Mouse (Mus musculus): ENCODE measurements at regions not wholly inside any gene's neighbourhood (a gene's known extent, or its start where the extent isn't known, plus 50 kb on each side); places are given as distances from the start of the nearest gene placed in this dataset.
"Not testable (repeated sequence)": the region's sequence is repeated elsewhere in the genome, so short reads cannot be mapped to it uniquely, and the experiment has no call there.

DNA sequence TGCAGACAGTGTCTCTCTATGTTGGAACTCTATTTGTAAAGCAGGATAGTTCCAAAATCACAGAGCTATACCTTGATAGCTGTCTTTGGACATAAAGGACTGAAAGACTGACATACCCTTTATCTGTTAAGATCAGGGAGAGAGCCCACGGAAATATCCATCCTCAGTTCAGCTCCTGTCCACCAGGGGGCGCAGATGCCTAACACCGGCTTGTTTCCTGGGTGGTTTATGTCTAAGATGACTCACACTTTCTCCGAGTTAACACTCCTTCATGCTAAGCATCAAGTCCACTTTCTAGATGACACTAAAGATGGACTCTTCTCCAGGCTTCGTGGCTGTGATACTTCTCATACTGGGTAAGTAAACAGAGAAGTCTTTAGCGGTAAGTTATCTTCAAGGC lies 636.8 kb upstream of the Olfr1507 start:
- H3K4me3 ChIP-seq; H3K27ac ChIP-seq; intact Hi-C loops (cut with DNase I): not testable (repeated sequence)
- peak in 1 of 2 experiments; percentile 14 for DNase-seq (ENCODE audit: extremely low spot score in 1 of 2, low spot score in 2 of 2)
- peak; percentile 58 for TF ChIP-seq CTCF (IDR thresholded peaks at IDR 0.05)

DNA sequence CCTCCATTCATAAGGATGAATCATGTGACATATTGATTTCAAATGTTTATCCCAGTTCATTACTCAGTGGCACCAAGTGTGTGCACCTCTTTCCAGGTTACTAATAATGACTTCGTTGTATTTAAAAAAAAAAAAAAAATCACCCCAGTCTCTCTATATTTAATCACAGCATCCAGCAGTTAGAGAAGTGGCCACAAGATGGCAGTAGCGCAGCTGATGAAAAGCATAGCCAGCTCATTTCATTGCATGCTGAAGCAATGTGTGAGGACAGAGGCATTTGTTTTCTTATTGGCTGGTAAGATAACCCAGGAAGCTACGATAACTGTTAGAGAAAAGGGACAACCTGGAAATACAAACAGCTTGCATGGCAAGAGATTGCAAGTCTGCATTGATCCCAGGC lies 626.2 kb upstream of the Olfr1507 start:
- TF ChIP-seq CTCF (IDR thresholded peaks at IDR 0.05), result peak; percentile 56
- H3K4me3 ChIP-seq; intact Hi-C loops (cut with DNase I); H3K27ac ChIP-seq: not testable (repeated sequence)
- peak; percentile 13 to 22 for DNase-seq (ENCODE audit: extremely low spot score in 1 of 2, low spot score in 2 of 2)

DNA sequence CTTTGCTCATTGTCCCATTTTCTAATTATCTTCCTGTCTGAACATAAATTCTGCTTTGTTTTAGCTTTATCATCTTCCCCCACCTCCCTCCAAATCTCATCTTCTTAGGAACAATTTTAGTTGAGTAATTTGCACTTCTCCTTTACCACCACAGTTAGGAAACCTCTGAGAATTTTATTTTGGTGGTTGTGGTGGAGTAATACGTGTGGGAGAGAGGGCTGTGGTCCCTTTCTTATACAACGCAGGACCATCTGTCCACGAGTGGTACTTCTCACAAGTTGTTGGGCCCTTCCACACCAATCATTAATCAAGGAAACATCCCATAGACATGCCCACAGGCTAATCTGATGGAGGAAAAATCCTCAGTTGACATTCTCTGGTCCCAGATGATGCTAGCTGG lies 614.2 kb upstream of the Olfr1507 start:
- intact Hi-C loops (cut with DNase I), result loop anchor here (10.0 kb wide), 1 partner anchor 385 kb away; no protein-coding TSS in a partner anchor
- DNase-seq (ENCODE audit: extremely low spot score in 1 of 2, low spot score in 2 of 2); H3K4me3 ChIP-seq; H3K27ac ChIP-seq: not testable (repeated sequence)

DNA sequence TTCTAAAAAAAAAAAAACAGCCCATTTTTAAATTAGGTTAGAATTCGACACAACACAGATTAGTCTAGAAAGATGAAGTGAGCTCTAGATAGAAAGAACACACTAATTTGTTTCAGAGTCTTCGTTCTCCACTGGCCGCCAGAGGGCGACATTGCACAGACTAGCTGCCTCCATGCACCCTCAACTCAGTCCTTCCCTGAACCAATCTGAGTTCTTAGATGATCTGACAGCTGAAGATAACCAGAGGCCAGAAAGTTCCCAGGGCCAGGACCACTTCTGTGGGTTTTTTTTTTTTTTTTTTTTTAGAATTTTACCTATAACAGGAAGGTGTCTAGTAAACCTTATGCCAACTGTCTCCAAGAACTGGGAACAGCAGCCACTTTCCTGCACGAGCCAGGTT lies 605.8 kb upstream of the Olfr1507 start:
- H3K4me3 ChIP-seq; intact Hi-C loops (cut with DNase I); H3K27ac ChIP-seq; DNase-seq (ENCODE audit: extremely low spot score in 1 of 2, low spot score in 2 of 2): not testable (repeated sequence)
- peak; percentile 34 for TF ChIP-seq CTCF (IDR thresholded peaks at IDR 0.05)

DNA sequence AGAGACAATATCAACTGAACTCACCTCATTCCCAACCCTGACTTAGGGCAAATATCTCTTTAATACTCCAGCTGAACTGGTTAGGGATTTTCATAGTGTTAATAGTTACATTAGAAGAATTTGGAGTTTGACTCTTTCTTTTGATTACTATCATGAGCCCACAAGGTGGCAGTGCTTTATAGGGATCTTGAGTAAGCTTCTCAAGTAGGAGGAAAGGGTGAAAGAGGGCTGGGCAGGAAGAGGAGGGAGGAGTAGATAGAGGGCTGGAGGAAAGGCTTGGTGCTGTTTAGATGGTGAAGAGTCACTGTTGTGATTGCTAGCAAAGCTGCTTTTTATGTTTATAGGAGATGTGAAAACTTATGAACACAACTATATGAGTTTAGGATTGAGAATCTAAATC lies 595.4 kb upstream of the Olfr1507 start:
- H3K27ac ChIP-seq; DNase-seq (ENCODE audit: extremely low spot score in 1 of 2, low spot score in 2 of 2); H3K4me3 ChIP-seq; intact Hi-C loops (cut with DNase I): not testable (repeated sequence)

DNA sequence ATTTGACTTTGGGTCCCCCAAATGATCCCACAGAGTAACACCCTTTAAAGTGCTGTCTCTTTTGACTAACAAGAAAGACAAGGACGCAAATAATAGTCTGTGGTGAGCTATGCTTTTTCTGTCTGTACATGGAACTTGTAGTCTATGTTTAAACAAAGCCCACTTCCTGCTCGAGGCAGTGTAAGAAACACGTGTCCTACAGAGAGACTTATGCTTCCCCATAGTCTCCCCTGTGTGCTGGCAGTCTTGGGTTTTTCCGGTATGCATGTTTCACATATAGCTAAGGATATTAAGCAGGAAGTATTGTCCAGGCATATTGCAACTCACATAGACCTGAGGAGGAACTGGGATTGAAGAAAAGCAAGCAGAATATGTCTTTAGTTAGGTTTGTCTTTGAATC lies 586.3 kb upstream of the Olfr1507 start:
- H3K4me3 ChIP-seq; DNase-seq (ENCODE audit: extremely low spot score in 1 of 2, low spot score in 2 of 2); intact Hi-C loops (cut with DNase I); H3K27ac ChIP-seq: not testable (repeated sequence)

DNA sequence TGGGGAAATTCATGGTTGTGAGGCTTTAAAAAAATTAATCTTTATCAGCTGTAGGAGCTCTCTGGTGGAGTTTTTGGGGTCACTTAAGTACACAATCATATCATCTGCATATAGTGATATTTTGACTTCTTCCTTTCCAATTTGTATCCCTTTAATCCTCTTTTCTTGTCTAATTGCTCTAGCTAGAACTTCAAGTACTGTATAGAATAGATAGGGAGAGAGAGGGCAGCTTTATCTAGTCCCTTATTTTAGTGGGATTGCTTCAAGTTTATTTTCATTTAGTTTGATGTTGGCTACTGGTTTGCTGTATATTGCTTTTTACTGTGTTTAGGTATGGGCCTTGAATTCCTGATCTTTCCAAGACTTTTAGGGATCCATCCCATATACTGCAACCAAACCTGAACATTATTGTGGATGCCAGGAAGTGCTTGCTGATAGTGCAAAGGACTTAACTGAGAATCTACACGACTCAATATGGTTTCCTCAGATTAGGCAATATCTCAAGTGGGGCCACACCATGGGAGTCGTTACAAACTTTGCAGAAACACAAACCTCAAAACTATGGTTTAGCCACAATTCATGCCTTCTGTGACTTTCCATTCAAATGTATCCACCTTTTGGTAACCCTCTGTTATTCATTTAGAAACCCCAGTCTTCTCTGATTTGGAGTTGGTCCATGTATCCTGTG lies 585.6 kb upstream of the Olfr1507 start:
- intact Hi-C loops (cut with DNase I); H3K27ac ChIP-seq; DNase-seq (ENCODE audit: extremely low spot score in 1 of 2, low spot score in 2 of 2); H3K4me3 ChIP-seq: not testable (repeated sequence)

DNA sequence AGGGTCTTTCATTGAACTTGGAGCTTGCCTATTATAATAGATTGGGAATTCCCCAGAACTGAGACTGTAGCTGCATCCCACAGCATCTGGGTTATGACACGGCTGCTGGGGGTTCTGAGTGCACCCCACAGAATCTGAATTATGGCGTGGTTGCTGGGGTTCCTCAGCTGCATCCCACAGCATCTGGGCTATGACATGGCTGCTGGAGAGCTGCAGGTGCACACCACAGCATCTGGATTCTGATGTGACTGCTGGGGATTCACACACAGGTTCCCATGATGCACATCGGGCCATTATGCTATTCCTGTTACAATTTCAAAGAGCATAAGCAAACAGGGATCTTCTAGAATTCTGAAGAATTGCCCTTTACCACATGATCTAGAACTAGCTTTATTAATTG lies 585.0 kb upstream of the Olfr1507 start:
- H3K4me3 ChIP-seq; intact Hi-C loops (cut with DNase I); H3K27ac ChIP-seq; DNase-seq (ENCODE audit: extremely low spot score in 1 of 2, low spot score in 2 of 2): not testable (repeated sequence)

DNA sequence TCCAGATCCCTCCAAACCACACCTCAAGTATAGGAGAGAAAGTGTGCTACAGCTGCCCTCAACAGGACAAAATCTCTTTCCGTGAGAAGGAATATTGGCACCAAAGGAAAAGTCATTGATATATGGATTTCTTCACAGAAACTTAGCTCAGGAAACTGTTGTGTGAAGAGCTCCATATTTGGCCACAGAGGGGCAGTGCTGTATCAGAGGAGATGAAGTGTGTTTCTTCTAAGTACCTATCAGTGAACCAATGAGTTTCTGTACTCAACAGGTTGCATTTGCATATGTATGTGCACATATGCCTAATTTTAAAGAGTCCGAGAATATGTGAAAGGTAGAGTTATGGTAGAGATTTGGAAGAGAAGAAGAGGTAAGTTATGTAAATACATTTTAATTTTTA lies 580.4 kb upstream of the Olfr1507 start:
- intact Hi-C loops (cut with DNase I); H3K27ac ChIP-seq: not testable (repeated sequence)
- peak; percentile 3; the same call in 1 of the 2 replicates for TF ChIP-seq CTCF (IDR thresholded peaks at IDR 0.05)

DNA sequence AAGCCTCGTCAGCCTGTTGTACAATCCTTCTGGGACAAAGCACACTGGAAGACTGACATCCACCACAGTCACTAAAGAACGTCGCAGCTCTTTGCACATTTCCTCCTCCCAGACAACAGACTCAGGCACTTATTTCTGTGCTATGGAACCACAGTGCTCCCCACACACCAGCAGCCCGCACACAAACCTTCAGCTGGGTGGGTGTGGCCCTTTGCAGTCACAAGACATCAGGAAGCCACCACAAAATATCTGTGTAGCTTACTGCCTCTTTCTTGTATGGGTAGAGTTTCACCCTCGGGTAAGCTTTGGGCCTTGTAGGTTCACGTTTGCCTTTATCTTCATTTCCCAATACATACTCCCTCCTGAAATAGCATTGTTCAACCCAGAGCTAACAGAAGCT lies 577.6 kb upstream of the Olfr1507 start:
- H3K27ac ChIP-seq; intact Hi-C loops (cut with DNase I); H3K4me3 ChIP-seq; DNase-seq (ENCODE audit: extremely low spot score in 1 of 2, low spot score in 2 of 2): not testable (repeated sequence)

More for the DNA sequence above, 580.4 kb upstream of the Olfr1507 start:
- not testable (repeated sequence) for DNase-seq (ENCODE audit: extremely low spot score in 1 of 2, low spot score in 2 of 2); H3K4me3 ChIP-seq

DNA sequence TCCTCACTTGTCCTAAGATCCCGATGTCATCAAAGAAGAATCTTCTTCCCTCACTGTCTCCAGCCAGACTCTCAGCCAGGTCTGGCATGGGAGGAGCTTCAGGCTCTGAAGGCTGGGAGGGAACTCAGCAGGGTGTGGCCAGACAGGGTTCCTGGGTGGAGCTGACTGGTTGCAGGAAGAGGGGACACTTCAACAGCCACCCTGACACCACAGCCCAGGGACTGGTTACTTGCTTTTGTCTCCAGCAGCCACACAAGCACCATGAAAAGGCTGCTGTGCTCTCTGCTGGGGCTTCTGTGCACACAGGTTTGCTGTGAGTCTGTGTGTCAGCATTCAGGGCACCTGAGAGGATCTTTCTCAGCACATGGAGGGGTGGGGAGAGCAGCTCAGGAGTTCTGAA lies 577.0 kb upstream of the Olfr1507 start:
- DNase-seq (ENCODE audit: extremely low spot score in 1 of 2, low spot score in 2 of 2); intact Hi-C loops (cut with DNase I); H3K4me3 ChIP-seq; H3K27ac ChIP-seq: not testable (repeated sequence)

DNA sequence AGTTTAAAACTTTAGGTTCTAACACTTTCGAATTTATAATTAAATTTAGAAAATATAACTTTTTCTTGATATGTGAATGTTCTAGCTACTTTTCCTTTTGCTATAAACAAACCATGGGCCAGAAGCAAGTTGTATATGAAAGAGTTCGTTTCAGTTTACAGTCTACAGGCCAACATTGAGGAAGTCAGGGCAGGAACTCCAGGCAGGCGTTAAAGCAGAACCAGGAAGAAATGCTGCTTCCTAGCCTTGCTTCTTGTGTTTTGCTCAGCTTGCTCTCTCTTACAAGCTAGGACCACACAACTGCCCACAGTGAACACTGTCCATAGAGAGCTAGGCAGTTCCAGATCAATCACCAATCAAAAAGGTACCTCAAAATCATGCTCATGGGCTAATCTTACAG lies 558.9 kb upstream of the Olfr1507 start:
- intact Hi-C loops (cut with DNase I); H3K4me3 ChIP-seq; DNase-seq (ENCODE audit: extremely low spot score in 1 of 2, low spot score in 2 of 2); H3K27ac ChIP-seq: not testable (repeated sequence)

DNA sequence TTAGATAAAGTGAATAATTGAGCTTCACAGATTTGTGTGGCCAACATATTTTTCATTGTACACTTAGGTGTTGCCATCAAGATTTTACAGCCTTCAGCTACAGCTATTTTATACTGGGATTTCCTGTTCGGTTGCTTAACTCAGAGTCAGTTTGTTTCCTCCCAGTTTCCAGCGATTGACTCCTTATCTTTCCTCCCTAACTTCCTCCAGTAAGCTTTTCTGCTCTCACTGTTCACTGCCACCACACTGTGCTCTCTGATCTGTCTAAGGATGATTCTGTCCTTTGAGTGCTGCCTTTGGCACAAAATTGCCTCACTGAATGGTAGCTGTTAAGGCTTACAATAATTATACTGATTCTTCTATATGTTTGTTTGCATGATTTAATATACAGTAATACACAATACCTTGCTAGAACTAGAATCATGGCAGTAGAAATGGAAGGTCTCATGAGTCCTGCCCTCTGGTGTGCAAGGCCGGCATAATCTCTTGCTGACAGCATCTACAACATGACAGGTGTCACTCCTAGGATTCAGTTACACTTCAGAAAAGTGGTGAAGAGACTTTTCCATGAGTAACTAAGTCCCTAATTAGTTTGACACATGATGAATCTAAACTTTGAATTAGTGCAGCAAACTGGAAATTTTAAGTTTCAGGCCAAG lies 558.0 kb upstream of the Olfr1507 start:
- intact Hi-C loops (cut with DNase I); H3K27ac ChIP-seq; H3K4me3 ChIP-seq; DNase-seq (ENCODE audit: extremely low spot score in 1 of 2, low spot score in 2 of 2): not testable (repeated sequence)

DNA sequence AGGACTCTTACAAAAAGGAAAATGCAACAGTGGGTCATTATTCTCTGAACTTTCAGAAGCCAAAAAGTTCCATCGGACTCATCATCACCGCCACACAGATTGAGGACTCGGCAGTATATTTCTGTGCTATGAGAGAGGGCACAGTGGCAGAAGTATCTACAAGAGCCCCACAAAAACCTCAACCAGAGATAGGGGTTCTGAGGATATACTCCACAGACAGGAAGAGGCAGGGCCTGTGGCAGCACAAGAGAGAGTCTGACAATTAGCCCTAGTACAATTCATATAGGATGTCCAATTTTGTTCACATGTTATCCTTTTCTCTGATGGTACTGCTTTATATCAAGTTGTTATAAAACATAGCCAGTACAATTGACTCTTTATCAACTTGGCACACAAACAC lies 552.1 kb upstream of the Olfr1507 start:
- H3K4me3 ChIP-seq; H3K27ac ChIP-seq; intact Hi-C loops (cut with DNase I); DNase-seq (ENCODE audit: extremely low spot score in 1 of 2, low spot score in 2 of 2): not testable (repeated sequence)

DNA sequence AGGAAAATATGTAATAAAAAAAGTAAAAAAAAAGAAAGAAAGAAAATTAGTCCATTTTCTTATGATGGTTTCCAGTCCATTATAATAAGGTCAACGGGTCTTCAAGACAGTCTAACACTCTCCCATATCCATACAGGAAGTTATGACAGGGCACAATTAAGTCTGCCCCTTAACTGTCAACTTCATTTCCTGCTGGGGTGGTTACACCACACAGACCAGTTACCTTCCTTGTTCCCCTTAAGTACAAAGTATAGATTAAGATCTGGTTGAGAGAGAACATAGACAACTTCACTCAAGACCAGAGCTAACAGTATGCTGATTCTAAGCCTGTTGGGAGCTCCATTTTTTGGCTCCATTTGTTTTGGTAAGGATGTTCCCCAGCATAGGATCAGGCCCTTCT lies 551.4 kb upstream of the Olfr1507 start:
- DNase-seq (ENCODE audit: extremely low spot score in 1 of 2, low spot score in 2 of 2); H3K4me3 ChIP-seq; intact Hi-C loops (cut with DNase I); H3K27ac ChIP-seq: not testable (repeated sequence)
